Mouse (Mus musculus): ENCODE data around the gene Olfr94. TPM values are rescaled to one million over a fixed set of nuclear protein-coding genes. Genes with fewer than 3 reads are reported as not detected.
"Not testable (repeated sequence)": the region's sequence is repeated elsewhere in the genome, so short reads cannot be mapped to it uniquely, and the experiment has no call there.

Olfr94 gene
- polyA plus RNA-seq (2014; fragmentation: Nextera tagmentation; extraction: Ambion mirVana) = not detected in 2 replicates

DNA sequence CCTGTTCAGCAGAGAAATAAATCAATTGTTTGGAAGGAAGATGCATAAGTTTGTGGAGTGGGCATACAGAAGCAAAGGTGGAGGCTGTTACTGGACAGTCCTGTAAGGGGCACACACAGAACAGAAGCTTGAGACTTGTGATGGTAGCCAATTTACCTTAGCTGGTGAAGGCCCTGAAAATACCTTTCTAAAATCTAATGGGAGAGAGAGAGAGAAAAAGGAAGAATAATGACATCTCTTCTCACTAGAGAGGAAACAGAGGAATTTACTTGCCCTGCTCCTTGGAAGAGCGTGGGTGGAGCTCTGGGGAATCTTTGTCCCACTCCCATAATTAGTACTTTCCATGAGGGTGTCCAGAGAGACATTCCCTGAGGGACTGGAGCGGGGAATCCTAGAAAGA is at the start of gene Olfr94:
Gene Olfr94, minus strand, starts transcription at position 101 of the 400 bp plus-strand sequence.
- Histone ChIP-seq H3K4me3 (ENCODE audit: low read depth, low read length) (no peak within 1 kb of the TSS), H3K27me3 (ENCODE audit: control insufficient read depth, insufficient read depth, low read length) (peaks cover 28% of the 10 kb centered on the region), H3K36me3 (ENCODE audit: control insufficient read depth, insufficient read depth, low read length) (no peaks in the 10 kb centered on the region), H3K27ac (ENCODE audit: low read depth, low read length) (no peak within 1 kb of the TSS), H3K4me2 (no peak within 1 kb of the TSS), H3K9ac (ENCODE audit: low read depth, low read length) (no peak within 1 kb of the TSS), H3K9me3 (replicated peaks; ENCODE audit: control insufficient read depth, low read length) (no peaks in the 10 kb centered on the region), H3K4me1 (ENCODE audit: control insufficient read depth, insufficient read depth, low read length) (no peaks in the 10 kb centered on the region)
- ATAC-seq (replicated peaks; ENCODE audit: insufficient number of reproducible peaks, low FRiP score, low TSS enrichment) = no peak
- WGBS (ENCODE audit: insufficient replicate concordance) = 74% methylated on average over 2 of the region's 2 CpGs

DNA sequence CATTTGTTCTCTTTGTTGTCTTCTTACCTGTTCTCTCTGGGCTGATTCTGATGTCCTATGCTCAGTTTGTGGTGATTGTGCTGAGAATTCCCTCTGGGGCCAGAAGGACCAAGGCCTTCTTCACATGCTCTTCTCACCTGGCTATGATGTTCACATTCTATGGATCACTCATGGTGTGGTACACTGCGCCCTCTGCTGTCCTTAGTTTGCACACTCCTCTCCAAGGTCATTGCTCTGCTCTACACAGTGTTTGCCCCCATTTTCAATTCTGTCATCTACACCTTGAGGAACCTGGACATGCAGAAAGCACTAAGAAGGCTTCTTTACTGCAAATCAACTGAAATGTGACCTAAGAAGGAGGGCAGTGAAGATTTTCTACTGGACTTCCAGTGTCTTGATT is 49.8 kb upstream of the Olfr94 start:
- Histone ChIP-seq H3K4me3 (ENCODE audit: low read depth, low read length) (no peak overlapping the region), H3K27me3 (ENCODE audit: control insufficient read depth, insufficient read depth, low read length) (no peaks in the 10 kb centered on the region), H3K9ac (ENCODE audit: low read depth, low read length) (no peak overlapping the region), H3K27ac (ENCODE audit: low read depth, low read length) (no peak overlapping the region), H3K36me3 (ENCODE audit: control insufficient read depth, insufficient read depth, low read length) (no peaks in the 10 kb centered on the region), H3K4me1 (ENCODE audit: control insufficient read depth, insufficient read depth, low read length) (no peaks in the 10 kb centered on the region), H3K4me2 (no peak overlapping the region), H3K9me3 (replicated peaks; ENCODE audit: control insufficient read depth, low read length) (no peaks in the 10 kb centered on the region)
- WGBS (ENCODE audit: insufficient replicate concordance) = 10% methylated on average over 1 of the region's 1 CpGs
- no peak for ATAC-seq (replicated peaks; ENCODE audit: insufficient number of reproducible peaks, low FRiP score, low TSS enrichment)

GRCm38 (mm10) chr17:37249460-37249859 is 48.7 kb upstream of the Olfr94 start:
- no peak overlapping the region for H3K4me3 ChIP-seq (ENCODE audit: low read depth, low read length)
- H3K27ac ChIP-seq (ENCODE audit: low read depth, low read length) = no peak overlapping the region
- no peaks in the 10 kb centered on the region for H3K36me3 ChIP-seq (ENCODE audit: control insufficient read depth, insufficient read depth, low read length)
- no peak for ATAC-seq (replicated peaks; ENCODE audit: insufficient number of reproducible peaks, low FRiP score, low TSS enrichment)
- H3K9ac ChIP-seq (ENCODE audit: low read depth, low read length) = no peak overlapping the region
- no peak overlapping the region for H3K4me2 ChIP-seq
- no peaks in the 10 kb centered on the region for H3K9me3 ChIP-seq (replicated peaks; ENCODE audit: control insufficient read depth, low read length)
- H3K4me1 ChIP-seq (ENCODE audit: control insufficient read depth, insufficient read depth, low read length) = no peaks in the 10 kb centered on the region
- no peaks in the 10 kb centered on the region for H3K27me3 ChIP-seq (ENCODE audit: control insufficient read depth, insufficient read depth, low read length)

GRCm38 (mm10) chr17:37246715-37247114 is 45.9 kb upstream of the Olfr94 start:
- peak; percentile 71; the same call in 1 of the 2 replicates for ATAC-seq (replicated peaks; ENCODE audit: insufficient number of reproducible peaks, low FRiP score, low TSS enrichment)
- 23% methylated on average over 5 of the region's 5 CpGs for WGBS (ENCODE audit: insufficient replicate concordance)

DNA sequence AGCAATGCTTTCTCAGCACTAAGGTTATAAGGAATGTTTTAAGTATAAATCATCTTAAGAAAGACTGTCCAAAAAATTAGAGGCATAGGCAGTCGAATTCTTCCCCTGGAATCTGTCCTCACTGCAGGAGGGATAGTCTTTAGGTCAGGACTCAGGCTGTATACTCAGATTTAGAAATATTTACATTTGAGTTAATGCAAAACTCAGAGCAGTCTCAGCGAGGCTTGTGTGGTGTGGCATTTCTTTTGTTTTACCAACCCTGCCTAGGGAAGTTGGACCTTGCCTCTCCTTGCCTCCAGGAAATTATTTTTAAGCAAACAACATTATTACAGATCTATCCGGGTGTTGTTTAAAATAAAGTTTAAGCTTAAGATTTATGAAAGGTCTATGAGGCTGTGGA is 41.4 kb upstream of the Olfr94 start:
- Histone ChIP-seq H3K27ac (ENCODE audit: low read depth, low read length) (no peak overlapping the region), H3K9ac (ENCODE audit: low read depth, low read length) (no peak overlapping the region), H3K9me3 (replicated peaks; ENCODE audit: control insufficient read depth, low read length) (0 out of 2 replicates have a peak, but pooled peaks cover 4% of the 10 kb centered on the region), H3K4me2 (no peak overlapping the region), H3K4me1 (ENCODE audit: control insufficient read depth, insufficient read depth, low read length) (no peaks in the 10 kb centered on the region), H3K4me3 (ENCODE audit: low read depth, low read length) (no peak overlapping the region), H3K27me3 (ENCODE audit: control insufficient read depth, insufficient read depth, low read length) (no peaks in the 10 kb centered on the region), H3K36me3 (ENCODE audit: control insufficient read depth, insufficient read depth, low read length) (no peaks in the 10 kb centered on the region)
- ATAC-seq (replicated peaks; ENCODE audit: insufficient number of reproducible peaks, low FRiP score, low TSS enrichment) = no peak
- WGBS (ENCODE audit: insufficient replicate concordance) = 55% methylated on average over 3 of the region's 3 CpGs

More at GRCm38 (mm10) chr17:37246715-37247114, 45.9 kb upstream of the Olfr94 start:
- H3K9ac ChIP-seq (ENCODE audit: low read depth, low read length) = no peak overlapping the region
- no peak overlapping the region for H3K4me3 ChIP-seq (ENCODE audit: low read depth, low read length)
- H3K4me1 ChIP-seq (ENCODE audit: control insufficient read depth, insufficient read depth, low read length) = no peaks in the 10 kb centered on the region
- no peaks in the 10 kb centered on the region for H3K36me3 ChIP-seq (ENCODE audit: control insufficient read depth, insufficient read depth, low read length)
- H3K27me3 ChIP-seq (ENCODE audit: control insufficient read depth, insufficient read depth, low read length) = no peaks in the 10 kb centered on the region
- no peak overlapping the region for H3K4me2 ChIP-seq
- H3K9me3 ChIP-seq (replicated peaks; ENCODE audit: control insufficient read depth, low read length) = no peaks in the 10 kb centered on the region
- H3K27ac ChIP-seq (ENCODE audit: low read depth, low read length) = no peak overlapping the region

GRCm38 (mm10) chr17:37237230-37237629 is 36.4 kb upstream of the Olfr94 start, which contains the start of gene Olfr97:
Gene Olfr97 (minus strand): TSS chr17:37237330.
- not testable (repeated sequence) for H3K9ac ChIP-seq (ENCODE audit: low read depth, low read length); H3K27me3 ChIP-seq (ENCODE audit: control insufficient read depth, insufficient read depth, low read length); H3K4me2 ChIP-seq; H3K36me3 ChIP-seq (ENCODE audit: control insufficient read depth, insufficient read depth, low read length); H3K9me3 ChIP-seq (replicated peaks; ENCODE audit: control insufficient read depth, low read length); H3K4me3 ChIP-seq (ENCODE audit: low read depth, low read length); ATAC-seq (replicated peaks; ENCODE audit: insufficient number of reproducible peaks, low FRiP score, low TSS enrichment); H3K4me1 ChIP-seq (ENCODE audit: control insufficient read depth, insufficient read depth, low read length); H3K27ac ChIP-seq (ENCODE audit: low read depth, low read length)
- WGBS (ENCODE audit: insufficient replicate concordance) = 84% methylated on average over 2 of the region's 2 CpGs

- 44% methylated on average over 1 of the region's 1 CpGs for WGBS (ENCODE audit: insufficient replicate concordance)
- H3K36me3 ChIP-seq (ENCODE audit: control insufficient read depth, insufficient read depth, low read length) = no peaks in the 10 kb centered on the region
These were observed 21.1 kb upstream of the Olfr94 start for GRCm38 (mm10) chr17:37221879-37222278.

DNA sequence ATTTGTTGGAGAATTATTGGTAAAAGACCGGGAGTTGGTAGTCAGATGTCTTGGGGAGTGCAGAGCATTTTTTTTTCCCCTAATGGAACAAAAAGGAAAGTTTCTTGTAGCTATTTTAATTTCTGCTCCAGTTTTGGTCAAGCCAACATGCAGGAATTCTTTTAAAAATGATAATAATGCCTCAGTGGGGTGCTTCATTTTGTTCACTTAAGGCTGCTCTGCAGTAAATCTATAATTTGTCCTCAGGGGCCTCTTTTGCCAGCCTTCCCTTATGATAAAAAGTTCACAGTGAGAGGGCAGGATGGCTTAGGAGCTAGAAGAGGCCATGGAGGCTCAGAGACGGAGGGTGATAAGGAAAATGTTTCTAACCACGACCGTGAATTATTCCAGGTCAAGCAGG is 19.1 kb upstream of the Olfr94 start, which contains the start of gene Olfr96:
Gene Olfr96, plus strand, starts transcription at position 301 of the 400 bp plus-strand sequence.
- no peaks in the 10 kb centered on the region for H3K36me3 ChIP-seq (ENCODE audit: control insufficient read depth, insufficient read depth, low read length)
- no peak within 1 kb of the TSS for H3K27ac ChIP-seq (ENCODE audit: low read depth, low read length)
- no peak within 1 kb of the TSS for H3K4me3 ChIP-seq (ENCODE audit: low read depth, low read length)
- ATAC-seq (replicated peaks; ENCODE audit: insufficient number of reproducible peaks, low FRiP score, low TSS enrichment) = no peak
- no peaks in the 10 kb centered on the region for H3K27me3 ChIP-seq (ENCODE audit: control insufficient read depth, insufficient read depth, low read length)
- no peak within 1 kb of the TSS for H3K9ac ChIP-seq (ENCODE audit: low read depth, low read length)
- 53% methylated on average over 4 of the region's 4 CpGs for WGBS (ENCODE audit: insufficient replicate concordance)
- no peak within 1 kb of the TSS for H3K4me2 ChIP-seq
- no peaks in the 10 kb centered on the region; the same call in 1 of the 2 replicates for H3K9me3 ChIP-seq (replicated peaks; ENCODE audit: control insufficient read depth, low read length)
- no peaks in the 10 kb centered on the region for H3K4me1 ChIP-seq (ENCODE audit: control insufficient read depth, insufficient read depth, low read length)

More at GRCm38 (mm10) chr17:37221879-37222278, 21.1 kb upstream of the Olfr94 start:
- Histone ChIP-seq H3K4me3 (ENCODE audit: low read depth, low read length) (no peak overlapping the region), H3K4me2 (no peak overlapping the region), H3K9me3 (replicated peaks; ENCODE audit: control insufficient read depth, low read length) (no peaks in the 10 kb centered on the region; the same call in 1 of the 2 replicates), H3K27me3 (ENCODE audit: control insufficient read depth, insufficient read depth, low read length) (no peaks in the 10 kb centered on the region), H3K4me1 (ENCODE audit: control insufficient read depth, insufficient read depth, low read length) (no peaks in the 10 kb centered on the region), H3K27ac (ENCODE audit: low read depth, low read length) (no peak overlapping the region), H3K9ac (ENCODE audit: low read depth, low read length) (no peak overlapping the region)
- no peak for ATAC-seq (replicated peaks; ENCODE audit: insufficient number of reproducible peaks, low FRiP score, low TSS enrichment)

- H3K27me3 ChIP-seq (ENCODE audit: control insufficient read depth, insufficient read depth, low read length) = no peaks in the 10 kb centered on the region
- H3K9me3 ChIP-seq (replicated peaks; ENCODE audit: control insufficient read depth, low read length) = no peaks in the 10 kb centered on the region; the same call in 1 of the 2 replicates
- ATAC-seq (replicated peaks; ENCODE audit: insufficient number of reproducible peaks, low FRiP score, low TSS enrichment) = no peak
- H3K4me2 ChIP-seq = no peak overlapping the region
- no peak overlapping the region for H3K4me3 ChIP-seq (ENCODE audit: low read depth, low read length)
- no peak overlapping the region for H3K27ac ChIP-seq (ENCODE audit: low read depth, low read length)
- no peaks in the 10 kb centered on the region for H3K4me1 ChIP-seq (ENCODE audit: control insufficient read depth, insufficient read depth, low read length)
- no peaks in the 10 kb centered on the region for H3K36me3 ChIP-seq (ENCODE audit: control insufficient read depth, insufficient read depth, low read length)
- WGBS (ENCODE audit: insufficient replicate concordance) = 76% methylated on average over 3 of the region's 3 CpGs
- no peak overlapping the region for H3K9ac ChIP-seq (ENCODE audit: low read depth, low read length)
These were observed 17.7 kb upstream of the Olfr94 start for GRCm38 (mm10) chr17:37218486-37218885.
